Mouse (Mus musculus) C2C12 (cell line): ENCODE results near the gene 6030458C11Rik.

Experiments used
- CTCF ChIP-seq: IDR thresholded peaks from one replicate; pipeline ENCODE4 v1.5.1; 2011; ENCODE audit not compliant: control insufficient read depth, insufficient read depth, insufficient read length
- MYOG ChIP-seq: IDR thresholded peaks from one replicate; pipeline ENCODE4 v1.6.1; 2011; ENCODE audit not compliant: control insufficient read depth, insufficient read length; ENCODE audit errors: extremely low read depth

DNA sequence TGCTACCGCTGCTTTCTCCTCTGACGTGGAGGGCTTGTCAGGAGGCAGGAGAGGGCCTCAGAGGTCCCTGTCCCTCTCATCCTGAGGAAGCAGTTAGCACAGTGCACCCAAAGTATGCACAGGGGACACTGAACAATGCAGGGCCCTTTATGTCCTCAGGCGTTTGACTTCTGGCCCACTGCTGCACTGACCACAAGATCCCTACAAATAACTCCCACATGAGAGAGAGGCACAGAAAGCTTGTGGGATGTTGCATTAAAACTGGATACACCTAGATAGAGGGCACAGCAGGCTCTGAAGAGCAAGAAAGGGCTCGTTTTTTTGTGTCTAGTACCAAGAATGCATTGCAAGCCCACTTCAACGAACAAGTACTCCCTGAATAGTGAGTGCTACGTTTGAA lies 30.1 kb downstream of the 6030458C11Rik start:
- no peak for TF ChIP-seq MYOG
- TF ChIP-seq CTCF = no peak
